Mouse (Mus musculus) thymus, adult 2 months (tissue): Measurements from ENCODE around the gene Slc35b2.

Experiments
- CTCF ChIP-seq: fragments of 200-500 bp; IDR thresholded peaks from 2 replicates; pipeline ENCODE4 v1.5.1; 2012; ENCODE audit warnings: mild to moderate bottlenecking, control low read depth, low read length, moderate library complexity, borderline replicate concordance; ENCODE audit not compliant: control insufficient read depth, poor library complexity, insufficient read depth; ENCODE audit errors: extremely low read depth
- POLR2A ChIP-seq: fragments of 200-500 bp; IDR thresholded peaks from 2 replicates; pipeline ENCODE4 v1.6.1; 2012; ENCODE audit warnings: mild to moderate bottlenecking, low read length, control low read depth, moderate library complexity; ENCODE audit not compliant: control insufficient read depth, poor library complexity, insufficient read depth; ENCODE audit errors: extremely low read depth

- TF ChIP-seq CTCF (no peak), POLR2A (no peak)
These were observed 53.0 kb downstream of the Slc35b2 start for GRCm38 (mm10) chr17:45616679-45617078.
